Mouse (Mus musculus) heart, postnatal 14 days (tissue): ENCODE results near the gene Gde1. TPM values are rescaled to one million over a fixed set of nuclear protein-coding genes. Genes with fewer than 3 reads are reported as not detected.

ENCODE experiments used
- DNase-seq, 2 experiments: peaks; one replicate each; pipeline ENCODE4 v3.0.0; 2021 to 2022
- intact Hi-C: fragments of 180-260 bp; cut with DNase I; formaldehyde crosslinking; loops from one replicate; pipeline ENCODE4 v1.15.1; 2025
- long read RNA-seq, 2 experiments: library from polyadenylated mRNA; stranded (forward); transcript quantifications; one replicate each; pipeline ENCODE4 v2.0.0; 2021
- total RNA-seq, 2 experiments: library from RNA; stranded (reverse); gene quantifications; 2 replicates each; pipeline ENCODE4 v1.2.3; 2021

Gde1 gene
- 10 to 100 TPM; 25.9 to 28.2 TPM for total RNA-seq
- long read RNA-seq, experiment 1, transcript Gde1-201 (6 exons, 1,582 nt): major isoform, 55 of 58 reads
- long read RNA-seq, experiment 1, partial matches to known transcripts: 0 of 58 reads
- long read RNA-seq, experiment 1, other reads (novel, unspliced or antisense): 3 of 58 reads
- long read RNA-seq, experiment 2, transcript Gde1-201 (6 exons, 1,582 nt): major isoform, 45 of 48 reads
- long read RNA-seq, experiment 2, partial matches to known transcripts: 1 of 48 reads
- long read RNA-seq, experiment 2, other reads (novel, unspliced or antisense): 2 of 48 reads

DNA sequence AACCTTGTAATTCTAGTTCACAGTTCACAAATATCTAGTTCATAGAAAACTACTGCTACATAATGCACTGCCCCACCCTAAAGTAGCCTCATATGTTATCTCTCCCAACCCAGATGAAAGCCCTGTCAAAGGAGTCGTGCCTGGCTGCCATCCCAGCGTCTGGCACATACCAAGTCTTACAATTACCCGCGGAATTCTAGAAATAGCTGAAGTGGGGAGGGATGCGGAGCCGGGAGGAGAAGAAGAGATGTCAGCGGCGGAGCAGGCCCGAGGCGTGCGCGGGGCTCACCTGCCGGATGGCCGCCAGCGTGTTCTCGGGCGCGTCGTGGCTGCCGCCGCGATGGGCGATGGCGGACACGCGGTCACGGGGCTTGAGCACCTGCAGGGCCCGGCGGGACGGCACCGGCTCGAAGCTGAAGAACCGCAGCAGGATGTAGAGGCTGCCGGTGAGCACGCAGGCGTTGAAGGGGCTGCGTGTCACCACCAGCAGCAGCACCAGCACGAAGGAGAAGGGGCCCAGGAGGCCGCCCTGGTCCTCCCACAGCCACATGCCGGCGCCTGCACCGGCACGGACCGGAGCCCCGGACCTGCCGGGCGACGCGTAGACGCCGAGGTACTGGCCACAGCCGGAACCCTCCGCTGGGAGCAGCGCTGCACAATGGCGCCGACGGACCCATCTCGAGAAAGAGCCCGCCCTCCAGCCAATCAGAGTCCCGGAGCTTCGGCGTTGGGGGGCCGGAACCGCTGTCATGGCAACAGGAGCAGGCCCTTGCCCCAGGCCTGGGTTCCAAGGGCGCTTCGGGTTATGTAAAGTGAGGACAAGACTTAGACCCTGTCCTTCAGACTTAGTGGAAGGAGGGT is at the start of gene Gde1:
Gene Gde1 (minus strand): TSS at position 678 of the 861 bp plus-strand sequence.
- peak; percentile 89 to 91 for DNase-seq
- intact Hi-C loops: no loop called here

DNA sequence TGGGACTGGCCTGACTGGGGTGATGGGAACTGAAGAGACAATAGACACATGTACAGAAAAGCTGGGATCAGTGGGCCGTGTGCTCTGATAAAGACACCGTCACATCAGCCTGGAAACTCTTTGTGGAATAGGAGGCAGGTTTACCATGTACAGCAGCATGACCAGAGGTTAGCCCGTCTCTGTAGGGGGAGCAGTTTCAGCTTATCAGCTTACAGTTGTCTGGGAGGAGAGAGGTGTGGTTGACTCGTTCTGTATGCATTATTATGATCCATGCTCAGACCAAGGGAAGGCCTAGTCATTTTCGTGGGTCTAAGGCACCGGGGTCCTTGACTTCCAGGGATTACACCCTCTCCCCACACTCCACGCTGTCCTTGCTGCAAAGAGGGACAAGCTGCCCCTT is 46.0 kb upstream of the Gde1 start:
- DNase-seq: no peak
- intact Hi-C loops: no loop called here

- DNase-seq: no peak
- intact Hi-C loops: no loop called here
These were observed 44.1 kb upstream of the Gde1 start for GRCm38 (mm10) chr7:118749706-118750105.

DNA sequence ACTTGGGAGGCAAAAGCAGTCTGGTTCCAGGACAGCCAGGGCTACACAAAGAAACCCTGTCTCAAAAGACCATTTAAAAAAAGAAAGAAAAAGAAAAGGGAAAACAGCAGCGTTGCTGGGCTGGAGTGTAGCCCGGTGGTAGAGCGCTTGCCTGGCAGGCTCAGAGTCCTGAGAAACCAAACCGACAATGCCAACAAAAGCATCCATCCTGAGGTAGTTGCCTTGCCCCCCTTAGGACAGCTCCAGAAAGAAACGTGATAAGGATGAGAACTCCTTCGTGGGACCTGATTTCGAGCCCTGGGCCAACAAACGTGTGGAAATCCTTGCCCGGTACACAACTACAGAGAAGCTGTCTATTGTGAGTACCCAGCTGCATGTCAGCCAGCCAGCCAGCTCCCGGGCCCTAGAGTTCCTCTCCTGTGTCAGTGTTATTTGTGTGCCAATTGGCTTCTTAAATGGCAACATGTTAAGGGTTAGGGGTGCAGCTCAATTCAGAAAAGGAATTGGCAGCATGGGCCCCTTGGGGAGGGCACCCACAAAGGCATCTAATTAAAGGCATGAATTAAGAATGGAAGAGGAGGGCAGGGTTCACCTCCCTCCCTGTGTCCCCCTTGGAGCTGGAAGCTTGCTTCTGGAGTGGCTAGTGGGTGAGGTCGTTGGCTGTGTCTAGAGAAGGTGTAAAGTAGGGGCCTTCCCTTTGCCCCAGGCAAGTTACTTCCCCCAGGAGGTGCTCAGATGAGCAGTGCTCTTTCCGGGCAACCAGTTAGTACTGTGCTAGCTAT is 42.5 kb upstream of the Gde1 start:
- DNase-seq: no peak
- intact Hi-C loops: no loop called here

- intact Hi-C loops: no loop called here
- DNase-seq: no peak
These were observed 39.2 kb upstream of the Gde1 start for GRCm38 (mm10) chr7:118744766-118745165.

DNA sequence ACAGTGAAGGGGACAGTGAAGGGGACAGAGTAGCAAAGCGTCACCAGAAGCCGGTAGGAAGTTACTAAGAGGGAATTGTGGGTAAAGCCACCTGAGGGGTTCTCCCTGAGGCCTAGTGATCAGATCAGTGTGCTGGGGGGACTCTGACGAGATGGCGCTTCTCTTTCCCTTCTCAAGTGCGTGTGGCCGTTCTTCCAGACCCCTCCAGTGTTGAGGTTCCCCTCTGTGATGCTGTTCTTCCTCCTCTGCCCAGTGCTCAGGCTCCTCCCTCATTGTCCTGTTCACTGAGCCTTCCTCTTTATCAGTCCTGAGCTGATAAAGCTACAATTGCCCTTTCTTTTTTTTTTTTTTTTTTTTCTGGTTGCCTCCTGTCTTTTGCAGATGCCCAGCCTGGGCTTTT is 36.7 kb upstream of the Gde1 start:
- intact Hi-C loops: no loop called here

GRCm38 (mm10) chr7:118740532-118741338 is 35.2 kb upstream of the Gde1 start:
- intact Hi-C loops: loop anchor here (1.0 kb wide), 1 partner anchor 255 kb away; the partner anchor contains the start of gene Gprc5b

More for the DNA sequence above, 36.7 kb upstream of the Gde1 start:
- DNase-seq: no peak

GRCm38 (mm10) chr7:118739975-118740531 is 34.5 kb upstream of the Gde1 start, which contains the start of gene Vps35l:
Vps35l (plus strand) TSS chr7:118740226.
- intact Hi-C loops: loop anchor here (1.0 kb wide), 1 partner anchor 255 kb away; the partner anchor contains the start of gene Gprc5b
- DNase-seq: peak; percentile 78 to 84

More at GRCm38 (mm10) chr7:118740532-118741338, 35.2 kb upstream of the Gde1 start:
- peak; percentile 96 to 98 for DNase-seq

DNA sequence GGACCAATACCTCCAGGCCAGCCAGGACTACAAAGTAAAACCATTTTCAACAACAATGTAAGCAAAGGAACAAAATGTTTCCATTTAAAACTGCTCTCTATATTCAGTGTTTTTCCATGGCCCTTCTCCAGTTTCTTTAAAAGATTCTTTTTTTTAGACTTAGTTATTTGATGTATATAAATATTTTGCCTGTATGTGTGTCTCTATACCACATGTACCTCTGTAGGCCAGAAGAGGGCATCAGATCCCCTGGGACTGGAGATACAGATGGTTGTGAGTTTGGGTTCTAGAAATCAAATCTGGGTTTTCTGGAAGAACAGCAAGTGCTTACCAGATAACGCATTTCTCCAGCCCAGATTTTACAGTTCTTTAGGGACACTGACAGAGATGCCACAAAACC is 33.2 kb upstream of the Gde1 start:
- no peak for DNase-seq
- intact Hi-C loops: no loop called here

DNA sequence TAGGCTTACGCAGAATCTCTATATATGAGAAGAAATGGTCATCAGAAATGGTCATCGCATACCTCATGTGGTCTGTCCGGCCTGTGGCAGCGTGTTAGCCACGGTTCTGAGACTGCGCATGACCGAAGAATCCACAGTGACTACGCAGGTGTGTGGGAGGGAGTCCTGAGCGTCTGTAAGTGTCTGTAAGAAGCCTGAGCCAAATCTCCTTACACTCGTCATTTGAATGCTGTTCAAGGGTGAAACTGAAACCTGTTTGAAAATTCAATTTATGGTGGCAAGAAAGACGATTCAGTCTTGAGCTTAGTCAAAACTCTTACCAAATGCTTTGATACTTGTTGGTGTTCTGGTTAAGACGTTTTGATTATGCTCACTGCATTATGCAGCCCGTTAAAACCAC is 27.6 kb upstream of the Gde1 start:
- intact Hi-C loops: no loop called here
- no peak for DNase-seq

DNA sequence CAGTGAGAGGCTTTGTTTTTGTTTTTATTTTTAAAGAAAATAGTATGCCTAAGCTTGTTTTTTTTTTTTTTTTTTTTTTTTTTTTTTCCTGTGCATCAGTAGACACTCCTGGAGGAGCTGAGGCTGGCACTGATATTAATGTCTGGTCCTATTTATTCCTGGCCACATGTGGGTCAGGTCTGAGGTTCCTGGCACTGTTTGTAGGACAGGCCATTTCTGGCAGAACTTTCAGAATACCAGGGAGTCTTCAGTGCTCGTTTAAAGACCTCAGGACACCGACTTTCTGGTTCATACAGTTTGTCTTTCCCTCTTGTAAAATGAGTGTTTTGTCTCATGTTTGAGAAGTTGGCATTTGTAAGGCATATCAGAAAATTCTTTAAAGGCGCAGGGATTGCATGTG is 26.2 kb upstream of the Gde1 start:
- no peak for DNase-seq
- intact Hi-C loops: no loop called here

GRCm38 (mm10) chr7:118728846-118729587 is 23.4 kb upstream of the Gde1 start:
- intact Hi-C loops: no loop called here
- no peak for DNase-seq

DNA sequence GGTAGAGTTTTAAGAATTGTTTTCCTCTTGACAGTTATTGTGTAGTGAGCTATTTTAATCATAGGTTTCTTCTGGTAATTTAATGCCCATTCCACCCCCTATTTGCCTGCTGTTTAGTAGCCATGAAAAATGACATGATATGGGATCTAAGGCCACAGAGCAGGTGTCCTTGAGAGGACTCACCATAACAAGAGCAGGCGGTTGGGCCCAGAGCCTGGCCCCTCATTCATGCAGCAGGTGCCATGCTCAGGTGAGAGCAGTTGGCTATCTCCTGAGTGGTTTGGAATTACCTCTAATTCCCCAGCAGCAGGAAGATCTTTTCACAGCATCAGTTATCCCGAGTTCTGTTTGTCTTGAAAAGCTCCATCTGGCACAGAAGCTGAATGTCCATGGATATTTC is 19.9 kb upstream of the Gde1 start:
- intact Hi-C loops: no loop called here
- no peak for DNase-seq

DNA sequence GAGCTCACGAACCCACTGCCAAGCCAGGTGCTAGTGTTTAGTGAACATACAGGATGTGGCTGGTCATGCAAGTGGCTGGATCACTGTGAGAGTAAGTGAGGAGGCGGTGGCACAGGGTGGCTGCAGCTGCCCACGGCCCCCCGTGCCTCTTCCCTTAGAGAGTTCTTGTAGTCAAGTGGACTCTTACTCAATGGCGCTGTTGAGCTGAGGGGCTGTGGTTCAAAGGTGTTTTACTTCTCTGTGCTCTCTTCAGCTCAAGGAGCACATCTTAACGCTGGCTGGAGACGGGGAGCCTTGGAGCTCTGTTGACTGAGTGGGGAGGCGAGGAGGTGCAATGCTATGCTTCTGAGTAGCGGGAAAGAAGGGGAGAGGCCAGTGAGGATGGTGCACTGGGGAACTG is 18.3 kb upstream of the Gde1 start:
- intact Hi-C loops: no loop called here
- no peak for DNase-seq

GRCm38 (mm10) chr7:118718066-118718465 is 12.5 kb upstream of the Gde1 start:
- intact Hi-C loops: no loop called here

DNA sequence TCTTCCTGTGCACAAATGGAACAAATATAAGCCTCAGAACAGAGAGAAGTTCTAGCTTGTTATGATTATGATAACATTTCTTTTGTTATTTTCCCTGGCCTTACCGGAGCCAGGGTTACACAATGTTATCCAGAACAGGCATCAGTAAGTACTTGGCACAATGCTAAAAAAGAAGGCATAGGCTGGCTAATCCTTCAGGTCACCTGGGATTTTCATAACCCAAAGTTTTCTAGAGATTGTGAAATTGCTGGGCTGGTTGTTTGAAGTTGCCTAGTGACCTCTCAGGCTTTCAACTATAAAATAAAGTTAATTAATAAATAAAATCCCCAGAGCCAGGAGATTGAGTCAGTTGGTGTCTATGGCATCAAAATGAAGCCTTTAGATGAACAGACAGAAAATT is 9.3 kb upstream of the Gde1 start:
- no peak for DNase-seq
- intact Hi-C loops: no loop called here

More at GRCm38 (mm10) chr7:118718066-118718465, 12.5 kb upstream of the Gde1 start:
- no peak for DNase-seq

- intact Hi-C loops: no loop called here
- DNase-seq: peak; percentile 90 to 93
These were observed 6.9 kb upstream of the Gde1 start, which contains the start of gene Ccp110 for GRCm38 (mm10) chr7:118712228-118713173. Ccp110 (plus strand) TSS chr7:118712552.

GRCm38 (mm10) chr7:118710776-118711175 is 5.2 kb upstream of the Gde1 start:
- no peak for DNase-seq
- intact Hi-C loops: no loop called here
